Mouse (Mus musculus): ENCODE data around the gene Ptar1.
A peak's percentile ranks its signal among the peaks of the same experiment; 100 is the strongest.
"Not testable (repeated sequence)": the region's sequence is repeated elsewhere in the genome, so short reads cannot be mapped to it uniquely, and the experiment has no call there.

Ptar1 gene

DNA sequence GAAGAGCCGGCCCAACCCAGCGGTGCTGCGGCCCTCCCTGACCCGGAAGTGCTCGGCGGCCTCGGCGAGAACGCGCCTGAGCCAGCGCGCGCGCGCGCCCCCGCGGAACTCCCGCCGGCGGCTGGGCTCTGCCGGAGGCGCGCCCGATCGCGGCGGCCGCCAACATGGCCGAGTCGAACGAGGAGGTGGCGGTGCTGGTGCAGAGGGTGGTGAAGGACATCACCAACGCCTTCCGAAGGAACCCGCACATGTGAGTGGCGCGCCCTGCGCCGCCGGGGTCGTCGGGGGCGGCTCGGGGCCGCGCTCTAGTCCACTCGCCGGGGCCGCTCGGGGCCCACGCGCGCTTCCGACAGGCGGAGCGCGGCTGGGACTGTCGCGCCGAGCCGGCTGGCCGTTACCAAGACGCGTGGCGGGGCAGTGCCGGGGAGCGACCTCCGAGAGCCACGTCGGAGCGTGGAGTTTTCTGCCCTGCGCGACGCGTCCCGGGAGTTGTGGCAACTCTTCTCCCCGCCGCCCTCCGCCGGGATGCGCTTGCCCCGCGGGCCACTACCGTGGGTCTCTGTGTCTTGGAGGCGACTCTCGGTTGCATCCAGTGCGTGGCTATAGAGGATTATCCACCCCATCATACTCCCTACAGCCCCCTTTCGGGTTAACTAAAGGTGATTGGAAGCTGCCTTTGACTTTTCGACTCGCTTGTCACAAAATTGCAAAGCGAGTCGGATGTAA lies at the start of gene Ptar1:
Gene Ptar1, plus strand, starts transcription at position 134 of the 726 bp plus-strand sequence.
- peak; percentile 88 to 91 for DNase-seq

DNA sequence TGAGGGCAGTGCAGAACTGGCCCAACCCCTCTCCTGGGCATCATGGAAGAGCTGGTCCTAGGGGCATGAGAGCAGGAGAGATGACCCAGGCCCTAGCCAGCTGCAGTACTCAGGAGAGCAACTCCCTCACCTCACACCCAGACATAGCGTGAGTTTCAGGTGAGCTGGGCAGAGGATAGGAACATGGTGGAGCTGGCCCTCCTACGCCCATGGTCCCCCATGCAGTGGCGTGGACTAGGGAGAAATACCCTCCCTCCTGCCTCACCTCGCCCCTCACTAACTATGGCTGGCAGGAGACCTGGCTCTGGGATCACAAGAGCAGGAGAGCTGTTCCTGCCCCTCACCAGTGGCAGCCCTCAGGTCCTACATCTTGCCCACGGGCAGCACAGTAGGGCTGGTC lies 43.4 kb upstream of the Ptar1 start:
- no peak for DNase-seq

DNA sequence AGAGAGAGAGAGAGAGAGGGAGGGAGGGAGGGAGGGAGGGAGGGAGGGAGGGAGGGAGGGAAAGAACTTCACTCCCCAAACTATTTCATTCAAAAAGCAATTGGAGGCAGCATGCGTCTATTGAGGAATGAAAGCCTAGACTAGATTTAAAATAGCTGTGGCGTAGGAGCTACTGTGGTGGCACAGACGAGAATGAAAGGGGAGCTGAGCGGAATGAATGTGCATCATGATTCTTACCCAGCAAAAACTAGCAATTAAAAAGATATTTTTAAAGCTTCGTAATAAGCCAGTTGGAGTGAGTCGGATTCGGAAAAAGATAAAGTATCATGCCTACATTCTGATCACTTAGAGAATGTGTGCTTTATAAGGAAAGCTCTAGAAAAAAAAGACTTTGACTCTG lies 41.9 kb upstream of the Ptar1 start:
- no peak for DNase-seq

DNA sequence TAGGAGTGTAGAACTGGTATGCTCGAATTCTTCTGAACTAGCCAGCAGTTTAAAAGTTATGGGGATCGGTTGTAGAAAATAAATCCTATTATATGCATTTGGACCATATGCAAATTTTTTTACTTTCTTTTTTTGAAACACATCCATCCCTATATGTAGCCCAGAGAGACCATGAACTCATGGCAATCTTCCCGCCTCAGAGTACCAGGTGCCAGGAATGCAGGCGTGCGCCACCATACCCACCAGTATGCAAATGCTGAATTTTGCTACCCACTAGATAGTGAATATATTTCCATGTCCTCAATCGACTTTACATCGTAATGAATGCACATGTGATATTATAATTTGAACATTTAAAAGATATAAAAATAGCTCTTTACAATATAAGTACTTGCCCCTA lies 39.9 kb upstream of the Ptar1 start:
- DNase-seq = no peak

DNA sequence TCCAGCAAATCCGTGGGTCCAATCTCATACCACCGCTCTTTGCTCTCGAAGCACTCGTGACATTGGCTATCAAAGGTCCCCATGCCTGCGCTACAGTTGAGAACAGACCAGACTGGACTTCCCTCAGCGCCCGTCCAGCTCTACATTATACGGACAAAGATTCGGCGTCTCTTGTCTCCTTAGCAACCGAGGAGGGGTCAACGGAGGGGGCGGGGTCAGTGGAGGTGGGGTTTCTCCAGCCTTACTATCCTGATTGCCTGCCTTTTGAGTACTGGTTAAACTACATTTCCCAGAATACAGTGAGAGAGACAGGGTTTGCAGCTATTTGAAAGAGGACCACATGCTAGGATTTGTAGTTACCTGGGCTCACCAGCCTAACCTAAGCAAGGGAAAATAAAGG lies 34.6 kb upstream of the Ptar1 start, which contains the start of gene 1700028P14Rik:
Gene 1700028P14Rik, minus strand, starts transcription at position 169 of the 400 bp plus-strand sequence.
- peak; percentile 62 to 78 for DNase-seq

DNA sequence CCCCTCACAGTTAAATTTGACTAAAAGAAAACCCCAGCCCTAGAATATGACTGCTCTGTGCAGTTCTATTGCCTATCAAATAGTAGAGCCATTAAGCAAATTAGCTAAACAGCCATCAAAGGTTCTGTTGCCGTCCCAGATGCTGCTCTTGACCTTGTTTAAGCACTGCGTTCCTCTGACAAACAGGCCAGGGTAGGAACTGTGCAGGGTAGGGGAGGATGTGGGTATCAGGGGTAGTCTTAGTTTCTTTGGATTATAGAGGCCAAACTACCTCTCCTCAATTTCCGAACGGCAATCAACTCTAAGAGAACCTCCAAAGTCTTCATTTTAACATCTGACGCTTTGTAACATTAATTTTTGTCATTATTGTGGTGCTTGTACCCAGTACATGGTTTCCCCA lies 34.1 kb upstream of the Ptar1 start:
- no peak for DNase-seq

DNA sequence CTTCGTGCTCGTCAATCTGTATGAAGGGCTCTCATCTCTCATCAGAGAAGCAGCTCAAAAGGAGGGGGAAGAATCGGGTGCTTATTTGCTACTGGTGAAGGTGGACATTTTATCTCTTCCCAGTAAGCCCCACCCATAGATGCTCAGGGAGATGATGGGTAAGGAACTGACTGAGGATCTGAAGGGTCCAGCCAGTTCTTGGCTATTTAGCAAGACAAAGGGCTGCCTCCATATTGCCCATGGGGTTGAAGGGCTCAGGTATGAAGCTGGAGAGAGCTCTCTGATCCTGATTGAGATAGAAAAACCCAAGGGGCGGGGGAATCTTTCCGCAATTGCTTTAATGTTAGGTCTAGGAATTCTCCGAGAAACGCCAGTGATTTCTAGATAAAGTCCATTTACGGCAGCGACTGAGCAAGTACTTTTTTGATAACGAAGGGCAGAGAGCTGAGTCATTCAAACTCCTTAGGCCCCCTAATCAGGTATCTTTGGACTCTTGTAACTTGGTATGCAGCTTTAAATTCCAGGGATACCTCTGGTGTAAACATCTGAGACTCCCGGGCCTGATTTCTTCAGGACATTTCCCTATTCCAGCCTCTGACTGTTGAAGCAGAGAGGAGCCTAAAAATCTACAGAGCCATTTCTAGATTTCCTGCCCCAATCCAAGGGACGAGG lies 29.8 kb upstream of the Ptar1 start:
- DNase-seq = no peak

DNA sequence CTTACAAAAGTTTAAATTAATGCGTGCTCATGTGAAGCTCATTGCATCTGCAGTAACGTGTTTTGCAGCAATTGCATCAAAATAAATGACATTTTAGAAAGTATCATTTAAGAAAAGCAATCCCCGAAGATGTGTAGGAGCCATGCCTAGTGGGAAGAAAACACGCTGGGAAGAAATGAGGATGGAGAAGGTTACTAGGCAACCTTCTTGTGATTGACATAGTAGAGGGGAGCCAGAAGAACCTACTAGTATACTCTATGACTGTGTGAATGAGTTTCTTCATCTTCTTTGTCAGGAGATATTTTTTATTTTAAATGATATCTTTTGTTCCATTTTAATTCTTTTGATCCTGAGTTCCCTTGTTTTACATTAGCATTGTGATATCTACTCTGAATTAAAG lies 28.9 kb upstream of the Ptar1 start:
- DNase-seq = no peak

DNA sequence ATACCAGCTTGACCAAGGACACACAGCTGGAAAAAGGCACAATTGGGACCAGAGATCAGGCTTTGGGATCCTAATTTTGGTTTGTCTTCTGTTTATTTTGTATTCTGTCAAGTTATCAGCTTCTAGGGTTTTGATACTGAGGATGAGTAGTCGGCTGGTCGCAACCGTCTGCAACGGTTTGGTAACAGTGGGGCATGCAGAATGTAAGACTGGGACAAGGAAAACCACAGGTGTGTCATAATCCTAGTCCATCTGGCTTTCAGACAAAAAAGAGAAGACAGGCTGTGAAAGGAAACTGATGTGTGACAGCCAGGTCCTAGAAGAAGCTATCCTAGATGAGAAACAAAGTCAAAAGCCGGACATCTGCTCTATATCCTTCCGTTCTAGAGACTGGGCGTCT lies 23.1 kb upstream of the Ptar1 start:
- no peak for DNase-seq

DNA sequence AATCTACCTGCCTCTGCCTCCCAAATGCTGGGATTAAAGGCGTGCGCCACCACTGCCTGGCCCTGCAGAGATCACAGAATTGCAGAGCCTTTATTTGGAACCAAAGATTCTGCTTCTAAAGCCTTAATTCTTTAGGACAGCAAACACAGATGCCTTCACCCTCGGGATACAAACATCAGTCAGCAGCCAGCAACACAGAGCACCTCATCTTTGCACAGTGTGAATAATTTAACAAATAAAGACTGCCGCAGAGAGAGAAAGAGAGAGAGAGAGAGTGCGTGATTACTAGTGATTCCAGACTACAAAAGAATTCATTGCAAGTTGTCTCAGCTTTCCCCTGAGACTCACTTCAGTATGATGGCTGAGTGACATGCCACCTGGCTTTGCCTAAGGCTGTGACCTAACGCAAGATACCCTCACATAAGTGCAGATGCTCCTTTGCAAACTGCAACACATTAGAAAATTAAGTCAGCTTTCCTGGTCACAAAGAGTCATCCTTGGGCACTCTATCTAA lies 19.0 kb upstream of the Ptar1 start:
- no peak for DNase-seq

DNA sequence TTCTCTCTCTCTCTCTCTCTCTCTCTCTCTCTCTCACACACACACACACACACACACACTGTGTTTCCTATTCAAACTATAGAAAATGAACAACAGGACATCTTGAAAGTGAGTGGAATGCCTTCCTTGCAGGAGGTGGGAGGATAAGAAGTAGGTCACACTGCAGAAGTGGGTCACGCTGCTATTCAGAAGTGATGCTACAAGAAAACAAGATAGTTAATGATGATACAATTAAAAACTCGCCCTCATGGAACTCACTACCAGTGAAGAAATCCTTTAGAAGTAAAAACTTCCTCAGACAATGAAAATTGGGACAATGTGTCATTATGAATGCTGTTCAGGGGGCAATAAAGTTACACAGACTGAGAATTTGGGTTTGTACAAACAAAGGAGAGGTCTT lies 14.2 kb upstream of the Ptar1 start:
- no peak for DNase-seq

DNA sequence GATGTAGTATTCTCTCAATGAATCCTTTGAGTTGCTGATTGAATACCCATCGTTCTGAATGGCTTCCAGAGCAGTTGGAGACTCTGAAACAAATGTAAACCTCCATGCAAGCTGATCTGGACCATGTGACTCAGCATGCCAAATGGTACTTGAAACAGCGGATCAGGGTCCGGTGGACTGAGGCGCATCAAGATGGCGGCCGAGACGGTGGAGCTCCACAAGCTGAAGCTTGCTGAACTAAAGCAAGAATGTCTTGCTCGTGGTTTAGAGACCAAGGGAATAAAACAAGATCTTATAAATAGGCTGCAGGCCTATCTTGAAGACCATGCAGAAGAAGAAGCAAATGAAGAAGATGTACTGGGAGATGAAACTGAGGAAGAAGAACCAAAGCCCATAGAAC lies 11.6 kb upstream of the Ptar1 start:
- DNase-seq = not testable (repeated sequence)

DNA sequence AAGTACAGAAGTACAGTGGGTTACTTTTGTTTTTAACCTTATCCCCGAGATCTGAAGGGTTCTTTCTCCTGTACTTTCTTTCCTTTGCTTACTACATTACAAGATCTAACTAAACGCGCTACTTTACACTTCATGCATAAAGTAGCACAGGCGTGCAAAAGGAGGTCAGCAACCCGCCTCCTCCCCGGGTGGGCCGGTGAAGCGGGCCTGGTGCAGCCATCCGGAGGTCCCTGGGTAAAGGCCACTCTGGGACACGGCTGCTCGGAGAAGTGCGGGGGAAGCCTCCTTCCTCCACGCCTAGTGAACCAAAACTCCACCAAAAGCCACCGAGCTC lies 300 bp upstream of the Ptar1 start:
- DNase-seq = no peak

DNA sequence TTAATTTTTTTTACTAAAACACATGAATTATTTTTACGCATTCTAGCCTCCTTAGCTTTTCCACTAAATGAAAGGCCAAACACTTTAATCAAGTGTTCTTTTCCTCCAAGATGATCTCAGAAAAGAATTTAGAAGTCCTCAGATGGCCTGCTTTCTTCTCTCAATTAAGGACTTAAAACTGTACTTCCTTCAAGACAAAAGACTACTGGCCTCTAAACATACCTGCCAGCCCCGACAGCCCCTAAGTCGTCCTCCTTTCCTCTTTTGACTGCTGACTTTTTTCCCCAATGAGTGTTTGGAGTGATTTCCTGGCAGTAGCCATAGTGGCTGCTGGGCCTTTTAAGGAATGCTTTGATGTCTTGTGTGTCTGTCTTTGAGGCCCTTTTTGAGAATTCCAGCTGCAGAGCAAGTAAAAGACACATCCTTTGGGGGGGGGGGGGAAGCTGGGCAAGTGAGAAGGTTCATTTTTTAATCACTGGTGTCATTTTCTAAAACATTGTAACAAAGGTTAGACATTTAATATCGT lies 1.3 kb downstream of the Ptar1 start:
- peak in 1 of 2 experiments; percentile 7 for DNase-seq

DNA sequence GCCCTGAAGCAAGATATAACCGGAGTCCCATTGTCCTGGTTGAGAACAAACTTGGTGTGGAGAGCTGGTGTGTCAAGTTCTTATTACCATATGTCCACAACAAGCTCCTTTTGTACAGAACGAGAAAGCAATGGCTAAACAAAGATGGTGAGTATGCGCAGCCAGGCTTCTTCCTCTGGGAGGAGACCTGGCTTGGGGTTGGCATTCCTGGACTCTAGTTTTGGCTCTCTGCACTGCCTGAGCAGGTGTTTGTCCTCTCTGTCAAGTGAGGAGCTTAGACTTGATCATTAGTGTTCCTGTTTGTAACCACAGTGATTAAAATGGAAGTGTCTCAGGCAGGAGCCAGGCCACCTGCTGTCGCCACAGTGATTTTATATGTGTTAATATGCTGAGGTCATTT lies 7.1 kb downstream of the Ptar1 start:
- DNase-seq = peak; percentile 44 to 64

DNA sequence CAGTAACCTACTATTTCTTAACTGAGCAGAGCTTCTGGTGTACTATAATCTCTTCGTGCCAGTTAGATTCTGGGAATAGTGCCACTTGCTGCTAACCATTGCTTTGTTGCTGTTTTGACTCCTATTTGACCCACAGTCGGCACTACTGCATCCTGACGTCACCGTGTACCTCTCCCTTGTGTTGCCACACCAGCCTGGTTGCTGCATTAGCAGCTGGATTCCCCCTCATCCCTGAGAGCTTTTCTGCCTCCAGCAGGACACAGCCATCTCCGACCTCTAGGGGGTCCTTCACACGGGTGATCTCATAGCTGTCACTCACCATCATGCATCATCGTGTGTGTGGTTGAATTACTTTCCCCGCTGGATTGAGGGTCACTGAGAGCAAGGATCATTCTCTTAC lies 10.6 kb downstream of the Ptar1 start:
- peak; percentile 34 to 54 for DNase-seq

DNA sequence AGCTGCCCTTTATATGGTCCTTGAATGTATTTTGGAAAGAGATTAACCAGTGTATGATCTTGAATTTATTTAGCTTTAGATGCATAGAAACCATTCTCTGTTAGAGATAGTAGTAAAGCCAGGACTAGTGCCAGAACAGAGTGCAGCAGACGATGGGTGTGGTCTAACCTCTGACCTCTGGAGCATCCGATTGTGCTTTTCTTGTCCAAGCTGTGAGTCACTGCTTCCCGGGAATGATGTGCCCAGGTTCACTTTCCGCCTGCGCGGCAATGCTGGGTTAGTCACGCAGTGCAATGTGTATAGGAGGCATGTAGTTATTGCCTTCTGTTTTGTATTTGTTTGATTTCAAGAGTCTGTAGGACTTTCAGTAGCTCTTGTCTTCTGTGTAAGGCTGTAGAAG lies 11.1 kb downstream of the Ptar1 start:
- DNase-seq = peak; percentile 13 to 34

DNA sequence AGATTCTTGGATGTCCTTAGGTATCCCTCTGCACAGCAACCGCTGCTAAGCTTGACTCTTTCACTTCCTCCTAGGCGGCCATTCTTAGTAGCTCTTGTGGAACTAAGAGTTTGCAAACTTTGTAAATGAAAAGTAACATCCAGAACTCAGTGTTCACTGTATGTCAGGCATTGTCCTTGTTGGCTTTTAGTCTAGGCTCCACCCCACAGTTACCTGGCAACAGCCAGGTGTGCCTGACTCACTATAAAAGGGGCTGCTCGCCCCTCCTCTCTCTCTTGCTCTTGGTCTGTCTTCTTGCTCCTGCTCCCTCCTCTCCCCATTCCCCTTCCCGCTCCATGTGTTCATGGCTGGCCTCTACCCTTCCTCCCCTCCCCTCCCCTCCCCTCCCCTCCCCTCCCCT lies 11.9 kb downstream of the Ptar1 start:
- DNase-seq = no peak

DNA sequence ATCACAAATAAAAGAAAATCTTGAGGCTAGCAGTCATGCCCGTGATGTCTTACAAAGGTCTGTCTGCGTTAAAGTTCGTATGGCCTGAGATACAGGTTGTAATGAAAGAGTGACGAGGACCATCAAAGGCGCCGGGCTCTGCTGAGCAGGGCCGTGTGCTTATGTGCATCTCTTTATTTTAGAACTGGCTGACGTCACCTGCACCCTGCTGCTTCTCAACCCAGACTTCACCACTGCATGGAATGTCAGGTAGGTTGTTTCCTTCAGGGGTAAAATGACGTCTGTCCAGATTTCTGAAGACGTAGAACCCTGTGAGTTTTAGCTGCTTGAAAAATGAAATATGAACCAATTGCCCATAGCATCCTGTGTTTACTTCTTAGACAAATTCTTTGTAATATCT lies 15.7 kb downstream of the Ptar1 start:
- no peak for DNase-seq

DNA sequence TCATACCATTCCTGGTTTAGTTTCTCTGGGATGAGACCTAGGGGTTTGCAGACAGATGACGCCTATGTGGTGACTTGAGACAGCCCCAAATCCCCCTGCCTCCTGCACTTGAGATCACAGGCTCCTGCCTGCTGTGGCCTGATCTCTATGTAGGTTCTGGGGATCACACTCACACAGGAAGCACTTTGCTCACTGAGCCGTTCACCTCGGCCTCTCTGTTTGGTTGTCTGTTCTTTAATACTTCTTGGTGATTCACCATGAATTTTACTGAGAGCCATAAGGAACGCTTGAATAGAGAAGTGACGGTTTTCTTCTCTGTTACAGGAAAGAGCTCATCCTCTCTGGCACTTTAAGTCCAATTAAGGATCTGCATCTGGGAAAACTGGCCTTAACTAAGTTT lies 18.2 kb downstream of the Ptar1 start:
- no peak for DNase-seq

DNA sequence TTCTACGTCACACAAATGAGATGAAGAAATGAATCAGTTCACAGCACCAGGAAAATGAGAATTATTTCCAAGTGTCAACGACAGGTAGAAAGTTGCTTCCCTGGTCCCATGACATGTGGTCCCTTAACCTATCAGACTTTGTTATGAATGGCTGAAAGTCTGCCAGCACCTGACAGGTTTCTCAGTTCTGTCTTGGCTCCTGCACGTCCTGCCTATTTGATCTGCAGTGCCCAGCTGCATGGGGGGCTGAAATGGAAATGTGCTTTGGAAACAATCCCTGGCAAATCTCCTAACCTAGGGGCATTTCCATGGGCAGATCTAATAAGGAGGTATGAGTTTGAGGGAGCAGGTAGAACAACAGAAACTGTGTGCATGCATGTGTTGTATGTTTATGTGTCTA lies 59.3 kb downstream of the Ptar1 start:
- DNase-seq = no peak

DNA sequence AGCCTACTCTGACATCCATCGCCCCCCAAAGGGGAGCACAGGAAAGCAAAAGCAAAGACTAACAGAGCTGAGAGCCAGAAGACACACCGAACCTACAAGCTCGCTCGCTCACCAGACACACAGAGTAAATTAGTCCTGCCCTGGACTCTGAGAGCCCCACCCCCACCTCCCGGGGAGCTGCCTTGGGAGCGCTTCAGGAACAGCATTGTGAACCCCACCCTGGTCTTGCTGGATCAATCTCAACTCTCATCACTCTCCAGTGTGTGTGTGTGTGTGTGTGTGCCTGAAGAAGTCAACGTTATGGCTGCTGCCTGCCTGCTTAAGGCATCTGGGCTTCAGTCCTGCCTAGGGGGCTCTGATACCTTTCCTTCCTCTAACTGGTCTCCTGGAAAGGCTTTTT lies 69.8 kb downstream of the Ptar1 start:
- peak in 1 of 2 experiments; percentile 23 for DNase-seq

DNA sequence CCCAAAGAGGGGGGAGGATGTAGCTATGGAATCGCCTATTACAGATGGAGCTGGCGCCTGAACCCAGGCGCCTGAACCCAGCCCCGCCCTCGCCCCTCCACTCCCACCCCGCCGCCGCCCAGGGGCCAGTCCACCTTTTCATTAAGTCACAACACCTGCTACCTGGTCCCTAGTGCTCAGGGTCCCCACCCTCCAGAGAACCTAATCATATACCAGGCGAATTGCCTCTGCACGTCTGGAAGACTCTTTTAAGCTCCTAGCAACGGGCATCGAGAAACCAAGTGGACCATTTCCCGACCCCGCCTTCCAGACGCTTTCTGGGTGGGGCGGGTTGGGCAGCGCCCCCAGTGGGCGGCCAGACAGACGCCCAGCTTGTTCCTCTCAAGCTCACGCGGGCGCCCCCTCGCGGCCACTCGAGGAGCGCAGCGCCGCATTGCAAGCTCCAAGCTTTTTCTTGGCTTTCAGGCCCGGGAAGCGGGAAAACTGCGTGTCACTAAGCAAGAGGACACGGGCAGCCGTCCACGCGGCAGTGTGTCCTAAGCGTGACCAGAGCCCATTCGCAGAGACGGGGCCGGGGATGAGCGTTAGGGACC lies 70.8 kb downstream of the Ptar1 start:
- peak; percentile 89 to 93 for DNase-seq

Data from lung, adult 18-20 months (tissue).